Mouse (Mus musculus) adrenal gland, adult (tissue): ENCODE data around the gene Ncl.
"Not testable (repeated sequence)": the region's sequence is repeated elsewhere in the genome, so short reads cannot be mapped to it uniquely, and the experiment has no call there.

Source experiments
- DNase-seq, 2 experiments: peaks; one replicate each; pipeline ENCODE4 v3.0.0; 2022 to 2023; ENCODE audit warnings: low spot score in 1 of 2; ENCODE audit not compliant: inconsistent age in 2 of 2

Ncl gene

DNA sequence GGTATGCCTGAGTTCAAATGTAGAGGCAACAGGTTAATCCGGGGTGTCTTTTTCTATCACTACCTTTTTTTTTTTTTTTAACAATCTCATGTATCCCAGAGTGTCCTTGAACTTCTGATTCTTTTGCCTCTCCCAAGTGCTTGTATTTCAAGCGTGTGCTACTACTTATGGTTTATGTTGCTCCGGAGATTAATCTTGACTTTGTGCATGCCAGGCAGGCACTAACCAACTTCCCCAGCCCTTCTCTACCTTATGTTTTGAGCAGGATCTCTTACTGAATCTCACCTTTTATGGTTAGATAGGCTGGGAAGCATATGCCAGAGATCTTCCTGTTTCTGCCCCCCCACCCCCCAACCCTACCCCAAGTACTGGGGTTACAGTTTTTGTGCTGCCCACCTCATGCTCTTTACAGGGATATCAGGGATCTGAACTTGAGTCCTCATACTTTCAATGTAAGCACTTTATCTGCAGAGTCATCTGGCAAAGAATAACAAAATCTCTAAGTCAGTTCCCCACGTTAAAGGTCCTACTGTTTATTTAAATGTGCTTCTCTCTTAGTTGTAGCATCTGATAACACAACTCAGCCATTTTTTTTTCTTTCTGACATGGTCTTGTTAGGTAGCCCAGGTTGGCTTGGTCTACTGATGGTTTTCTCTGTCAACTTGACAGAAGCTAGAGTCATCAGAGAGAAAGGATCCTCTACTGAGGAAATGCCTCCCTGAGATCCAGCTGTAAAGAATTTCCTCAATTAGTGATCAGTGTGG, 2.8 kb upstream of the Ncl start:
- no peak for DNase-seq

DNA sequence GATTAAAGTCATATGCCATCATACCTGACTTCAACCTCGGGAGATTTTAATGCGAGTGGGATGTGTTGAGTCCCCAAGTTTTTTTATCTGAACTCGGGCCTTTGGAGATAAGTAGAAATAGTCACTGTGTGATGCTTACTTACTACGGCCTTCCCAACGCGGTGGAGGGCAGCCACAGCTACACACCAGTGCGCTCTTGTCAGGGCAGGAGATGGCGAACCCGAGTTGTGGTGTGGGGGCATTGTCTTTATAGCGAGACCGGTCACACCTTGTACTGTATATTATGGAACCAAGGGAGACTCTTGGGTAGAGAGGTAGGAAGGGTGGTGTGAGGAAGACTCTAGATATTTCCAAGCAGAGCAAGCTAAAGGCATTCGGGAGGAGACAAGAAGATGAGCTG, 1.2 kb upstream of the Ncl start:
- DNase-seq, result peak in 1 of 2 experiments; percentile 23

DNA sequence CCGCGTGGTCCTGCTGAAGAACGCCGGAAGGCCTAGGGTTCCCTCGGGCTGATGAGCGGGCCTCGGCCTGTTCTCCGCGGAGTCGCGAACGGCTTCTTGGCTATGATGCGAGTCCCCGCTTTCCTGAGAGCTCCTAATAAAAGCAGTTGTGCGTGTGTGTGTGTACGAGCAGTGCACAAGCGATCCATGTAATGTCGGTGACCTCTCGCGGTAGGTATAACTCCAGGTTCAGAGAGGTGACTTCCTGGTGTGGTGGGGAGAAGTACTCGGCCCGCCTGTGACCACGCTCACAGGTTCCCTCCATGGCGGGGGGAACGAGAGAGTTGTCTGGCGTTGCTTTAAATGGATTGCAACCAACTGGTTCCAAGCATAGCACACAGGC, 589 bp upstream of the Ncl start:
- no peak for DNase-seq

DNA sequence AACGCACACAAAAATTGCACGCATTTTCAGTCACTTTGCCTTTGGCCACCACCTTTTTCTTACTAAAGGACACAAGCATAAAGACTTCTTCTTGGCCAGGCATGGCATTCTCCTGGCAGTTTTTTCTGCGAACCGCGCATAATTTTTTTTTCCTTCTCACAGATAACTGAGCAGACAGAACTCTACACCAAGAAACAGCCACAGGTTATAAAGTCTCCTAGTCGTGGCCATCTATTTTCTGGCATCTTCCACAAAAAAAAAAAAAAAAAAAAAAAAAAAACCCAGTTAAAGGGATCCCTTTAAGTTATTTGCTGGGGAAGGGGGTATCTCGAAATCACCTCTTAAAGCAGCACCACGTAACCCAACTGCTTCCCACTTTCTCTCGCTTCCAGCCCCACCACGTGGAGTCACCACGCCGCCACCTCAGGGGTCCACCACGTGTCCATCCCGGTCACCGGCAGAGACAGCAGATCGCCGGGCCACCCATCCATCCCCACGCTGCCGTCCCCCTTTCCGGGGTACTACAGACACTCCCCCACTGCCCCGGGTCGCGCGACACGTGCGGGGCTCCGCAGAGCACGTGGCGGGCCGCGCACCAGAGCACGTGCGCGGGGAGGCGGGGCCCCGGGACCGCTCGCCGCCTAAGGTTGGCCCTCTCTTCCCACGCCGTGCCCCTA, 833 bp downstream of the Ncl start:
- DNase-seq, result no peak

DNA sequence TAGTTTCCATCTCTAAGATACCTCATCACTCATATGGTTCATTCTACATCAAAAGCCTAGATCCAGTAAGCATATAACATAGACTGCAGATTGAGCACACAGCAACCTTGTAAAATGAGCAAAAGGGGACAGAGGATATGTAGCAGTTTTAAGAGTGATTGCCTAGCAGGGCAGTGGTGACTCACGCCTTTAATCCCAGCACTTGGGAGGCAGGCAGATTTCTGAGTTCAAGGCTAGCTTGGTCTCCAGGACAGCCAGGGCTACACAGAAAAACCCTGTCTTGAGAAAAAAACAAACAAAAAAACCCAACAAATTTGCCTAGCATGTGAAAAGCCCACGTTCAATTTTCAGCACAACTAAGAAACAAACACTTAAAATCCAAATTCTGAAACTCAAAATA, 5.0 kb downstream of the Ncl start:
- peak; percentile 37 to 73 for DNase-seq

DNA sequence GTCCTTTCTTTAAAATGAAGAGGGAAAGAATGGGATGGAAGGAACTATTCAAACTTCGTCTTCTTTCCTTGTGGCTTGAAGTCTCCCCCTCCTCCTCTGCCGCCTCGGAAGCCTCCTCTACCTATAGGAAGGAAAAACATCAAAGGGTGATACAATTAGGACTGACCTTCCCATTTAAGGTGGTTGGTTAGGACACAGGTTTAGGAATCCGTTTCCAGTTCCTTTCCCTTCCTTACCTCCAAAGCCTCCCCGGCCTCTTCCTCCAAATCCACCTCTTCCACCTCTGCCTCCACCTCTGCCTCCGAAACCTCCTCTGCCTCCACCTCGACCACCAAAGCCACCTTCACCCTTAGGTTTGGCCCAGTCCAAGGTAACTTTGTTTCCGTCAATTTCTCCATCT, 8.6 kb downstream of the Ncl start:
- DNase-seq, result no peak

DNA sequence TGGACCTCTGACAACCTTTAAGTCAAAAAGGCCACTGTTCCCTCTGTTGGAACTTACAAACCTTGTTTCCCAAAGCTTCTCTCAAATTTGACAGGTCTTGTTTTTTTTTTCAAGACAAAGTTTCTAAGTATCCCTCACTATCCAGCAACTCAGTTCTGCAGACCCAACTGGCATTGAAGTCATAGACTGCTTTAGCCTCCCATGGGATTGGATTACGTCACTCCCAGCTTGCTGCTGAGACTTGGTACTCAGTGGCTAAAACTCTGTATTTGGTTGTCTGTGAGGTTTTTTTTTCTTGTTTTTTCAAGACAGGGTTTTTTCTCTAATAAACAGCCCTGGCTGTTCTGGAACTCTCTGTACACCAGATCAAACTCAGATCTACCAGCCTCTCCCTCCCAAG, 9.5 kb downstream of the Ncl start:
- peak in 1 of 2 experiments; percentile 29 for DNase-seq

DNA sequence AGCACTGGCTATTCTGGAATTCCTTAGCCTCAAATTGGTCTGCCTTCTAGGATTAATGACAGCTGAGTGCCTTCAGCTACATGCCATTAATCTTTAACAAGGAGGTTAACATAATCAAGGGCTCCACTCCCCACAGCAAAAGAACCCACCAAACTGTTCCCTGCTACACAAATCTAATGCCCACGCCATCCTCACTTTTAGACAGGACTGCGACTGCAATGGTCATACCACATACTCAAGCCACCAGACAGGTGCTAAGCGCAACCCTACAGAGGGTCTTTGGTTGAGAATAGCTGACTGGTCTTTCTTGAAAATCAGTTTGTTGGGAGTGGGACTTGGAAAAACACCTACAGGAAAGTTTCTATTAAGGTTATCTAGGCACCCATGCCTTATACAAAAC, 10.0 kb downstream of the Ncl start:
- DNase-seq, result no peak

DNA sequence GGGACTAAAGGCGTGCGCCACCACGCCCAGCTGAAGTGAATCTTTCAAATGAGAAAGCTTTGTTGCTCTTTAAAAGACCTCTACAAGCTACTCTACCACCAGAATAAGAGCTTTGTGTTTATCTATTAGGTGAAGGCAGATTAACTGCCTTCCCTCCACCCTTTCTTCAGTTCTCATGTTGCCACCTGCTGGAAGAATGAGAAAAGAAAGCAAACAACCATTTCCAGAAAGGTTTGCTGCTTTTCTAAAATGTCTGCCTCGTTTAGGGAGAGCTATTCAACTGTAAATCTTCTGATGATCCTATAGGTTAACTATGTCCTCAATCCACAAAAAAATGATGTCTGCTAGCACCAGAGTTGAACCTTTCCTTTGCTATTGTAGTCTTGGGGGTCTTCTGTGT, 10.4 kb downstream of the Ncl start:
- DNase-seq, result no peak

DNA sequence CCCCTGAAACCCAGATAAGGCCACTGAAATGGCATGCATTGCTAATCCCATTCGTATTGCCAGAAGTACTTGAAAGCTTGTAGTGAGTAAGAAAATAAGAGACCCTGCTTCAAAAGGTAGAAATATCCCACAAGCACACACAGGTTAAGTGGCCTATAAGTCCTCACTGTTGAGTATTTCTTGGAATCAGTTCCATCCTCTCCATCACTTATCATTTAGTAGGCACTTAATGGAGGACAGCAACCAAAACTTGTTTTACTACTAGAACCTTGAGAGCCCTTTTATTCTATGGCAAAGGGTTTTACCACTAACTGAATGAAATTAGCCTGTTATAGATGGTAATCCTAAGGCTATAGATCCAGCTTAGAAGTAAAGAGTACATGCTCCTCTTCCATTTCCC, 11.1 kb downstream of the Ncl start:
- DNase-seq, result no peak

DNA sequence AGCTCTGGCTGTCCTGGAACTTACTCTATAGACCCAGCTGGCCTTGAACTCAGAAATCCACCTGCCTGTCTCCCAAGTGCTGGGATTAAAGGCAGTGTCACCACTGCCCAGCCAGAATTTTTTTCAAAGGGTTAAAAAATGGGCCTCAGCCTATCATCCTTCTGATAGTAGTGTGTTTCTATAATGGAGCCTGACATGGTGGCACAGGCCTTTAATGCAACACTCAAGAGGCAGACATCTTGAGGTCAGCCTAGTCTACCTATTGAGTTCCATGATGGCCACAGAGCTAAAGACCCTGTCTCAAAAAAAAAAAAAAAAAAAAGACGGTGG, 11.5 kb downstream of the Ncl start:
- DNase-seq, result no peak

DNA sequence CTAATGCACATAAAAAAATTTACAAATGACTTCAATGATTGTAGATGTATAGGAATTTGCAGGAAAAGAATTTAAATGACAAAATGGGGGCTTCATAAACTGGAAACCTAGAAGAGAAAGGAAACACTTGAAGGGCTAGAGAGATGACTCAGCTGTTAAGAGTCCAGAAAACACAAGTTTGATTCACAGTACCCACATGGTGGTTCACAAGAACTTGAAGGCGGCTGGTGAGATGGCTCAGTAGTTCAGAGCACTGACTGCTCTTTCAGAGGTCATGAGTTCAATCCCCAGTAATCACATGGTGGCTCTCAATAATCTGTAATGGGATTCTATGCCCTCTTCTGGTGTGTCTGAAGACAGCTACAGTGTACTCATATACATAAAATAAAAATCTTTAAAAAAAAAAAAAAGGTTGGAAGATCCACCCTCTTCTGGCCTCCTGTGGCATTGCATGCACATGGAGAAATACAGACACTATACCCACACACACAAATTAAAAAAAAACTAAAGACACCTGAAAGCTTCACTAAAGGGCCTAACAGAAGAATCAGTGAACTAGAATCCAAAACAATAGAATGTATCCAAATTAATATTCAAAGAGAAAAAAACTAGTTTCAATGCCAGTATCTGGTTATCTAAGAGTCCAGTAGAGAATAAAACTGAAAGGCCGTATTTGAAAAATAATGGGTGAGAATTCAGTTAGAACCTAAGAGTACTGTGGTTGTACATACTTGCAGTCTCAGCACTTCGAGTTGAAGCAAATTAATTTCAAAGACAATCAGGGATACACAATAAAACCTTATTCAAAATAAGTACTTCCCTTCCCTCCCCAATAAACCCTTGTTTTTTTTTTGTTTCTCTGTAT, 12.1 kb downstream of the Ncl start:
- DNase-seq, result no peak

DNA sequence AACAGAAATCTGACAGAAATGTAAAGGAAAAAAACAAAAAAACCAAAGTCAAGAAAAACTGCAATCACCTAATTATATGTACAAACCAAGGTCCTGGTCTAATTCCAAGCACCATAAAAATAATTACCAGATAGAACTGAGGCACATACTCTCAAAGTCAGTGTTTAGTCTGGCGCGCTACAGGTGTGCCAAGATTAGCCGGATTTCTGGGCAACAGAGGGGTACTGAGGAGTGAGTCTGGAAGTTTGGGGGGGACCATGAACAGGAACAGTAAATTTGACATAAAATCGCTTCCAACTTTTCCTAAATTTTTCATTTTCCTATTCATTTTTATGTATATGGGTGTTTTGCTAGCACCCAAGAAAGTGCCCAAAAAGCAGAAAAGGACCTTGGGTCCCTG, 13.2 kb downstream of the Ncl start:
- DNase-seq, result no peak

DNA sequence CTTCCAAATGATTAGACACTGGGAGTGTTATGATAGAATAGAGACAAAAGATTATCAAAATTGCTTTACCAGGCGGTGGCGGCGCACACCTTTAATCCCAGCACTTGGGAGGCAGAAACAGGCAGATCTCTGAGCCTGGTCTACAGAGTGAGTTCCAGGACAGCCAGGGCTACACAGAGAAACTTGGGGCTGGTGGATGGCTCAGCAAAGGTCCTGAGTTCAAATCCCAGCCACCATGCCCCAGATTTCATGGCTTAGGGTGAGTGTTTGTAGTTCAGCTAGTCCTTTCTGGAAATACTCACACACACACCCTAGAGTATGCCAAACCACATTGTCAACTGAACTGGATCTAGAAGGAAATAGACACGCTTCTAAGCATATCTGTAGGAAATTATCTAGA, 14.1 kb downstream of the Ncl start:
- no peak for DNase-seq

DNA sequence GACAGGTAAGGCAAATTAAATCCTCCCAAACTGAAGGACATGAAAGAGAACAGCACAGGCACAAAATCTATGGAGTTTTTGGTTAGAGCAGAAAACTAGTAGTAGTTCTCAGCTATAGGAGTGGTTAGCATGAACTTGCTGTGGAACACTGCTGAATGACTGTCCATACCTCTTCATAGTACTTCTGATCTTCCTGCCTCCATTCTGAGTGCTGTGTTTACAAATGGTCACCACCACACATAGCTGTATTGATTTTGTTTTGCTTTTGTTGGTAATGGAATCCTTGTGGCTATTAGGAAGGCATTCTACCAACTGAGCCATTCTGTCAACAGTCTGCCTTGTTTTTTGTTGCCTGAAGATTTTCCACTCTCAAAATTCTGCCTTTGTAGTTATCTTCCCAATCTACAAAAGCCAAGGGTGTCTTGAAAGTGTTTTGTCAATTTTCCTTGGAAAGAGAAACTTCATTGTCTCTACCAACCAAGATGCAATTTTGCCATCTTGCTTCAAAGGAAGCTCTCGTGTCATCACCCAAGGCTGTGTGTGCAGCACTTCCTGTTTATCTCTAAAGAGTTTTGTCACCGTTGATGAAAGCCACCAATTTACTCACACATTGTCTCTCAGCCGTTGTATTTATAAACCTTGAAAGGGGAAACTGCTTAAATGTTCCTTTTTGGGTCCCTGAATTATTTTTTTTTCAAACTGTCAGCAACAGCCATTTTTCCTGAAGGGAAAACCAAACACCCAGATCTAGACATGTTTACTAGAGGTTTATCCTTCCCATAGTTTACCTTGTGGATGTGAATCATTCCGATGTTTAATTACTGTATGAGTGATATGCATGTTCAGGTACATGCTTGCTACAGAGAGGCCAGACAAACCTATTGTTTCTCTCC, 15.0 kb downstream of the Ncl start:
- no peak for DNase-seq

DNA sequence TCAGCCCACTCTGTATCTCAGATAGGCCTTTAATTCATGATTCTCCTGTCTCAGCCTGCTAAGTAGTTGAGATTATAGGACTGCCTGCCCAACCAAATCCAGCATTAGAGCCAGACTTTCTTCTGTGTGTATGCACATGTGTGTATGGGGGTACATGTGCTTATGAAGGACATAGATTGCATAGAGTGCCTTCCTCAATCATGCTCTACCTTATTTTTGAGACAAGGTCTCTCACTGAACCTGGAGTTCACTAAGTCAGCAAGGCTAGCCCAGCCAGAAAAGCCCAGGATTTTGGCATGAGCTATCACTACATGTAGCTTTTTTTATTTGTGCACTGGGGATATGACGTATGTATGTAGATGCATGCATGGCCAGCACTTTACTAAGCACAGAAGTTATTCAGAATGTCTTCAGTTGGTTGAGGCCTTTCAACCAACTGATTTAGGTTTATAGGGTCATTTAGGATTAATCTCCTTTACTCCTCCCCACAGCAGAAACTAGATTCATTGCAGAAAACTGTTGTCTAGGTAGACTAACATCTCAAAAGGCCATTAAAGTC, 16.0 kb downstream of the Ncl start:
- DNase-seq, result no peak

DNA sequence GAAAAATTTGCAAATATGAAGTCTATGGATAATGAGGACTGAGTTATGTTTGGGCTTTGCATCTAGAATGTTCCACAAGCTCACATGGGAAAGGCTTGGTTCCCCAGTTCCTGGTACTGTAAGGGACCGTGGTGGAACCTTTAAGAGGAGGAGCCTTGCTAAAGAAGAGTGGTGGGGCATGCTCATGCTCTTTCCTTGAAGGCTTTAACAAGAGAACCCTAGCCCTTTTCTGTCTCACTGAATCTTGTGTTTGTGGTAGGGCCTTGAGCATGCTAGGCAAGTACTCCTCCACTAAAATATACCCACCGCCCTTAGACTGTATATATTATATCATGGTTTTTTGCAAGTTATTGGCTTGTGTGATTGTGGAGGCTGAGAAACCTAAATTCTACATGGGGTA, 16.8 kb downstream of the Ncl start:
- no peak for DNase-seq

DNA sequence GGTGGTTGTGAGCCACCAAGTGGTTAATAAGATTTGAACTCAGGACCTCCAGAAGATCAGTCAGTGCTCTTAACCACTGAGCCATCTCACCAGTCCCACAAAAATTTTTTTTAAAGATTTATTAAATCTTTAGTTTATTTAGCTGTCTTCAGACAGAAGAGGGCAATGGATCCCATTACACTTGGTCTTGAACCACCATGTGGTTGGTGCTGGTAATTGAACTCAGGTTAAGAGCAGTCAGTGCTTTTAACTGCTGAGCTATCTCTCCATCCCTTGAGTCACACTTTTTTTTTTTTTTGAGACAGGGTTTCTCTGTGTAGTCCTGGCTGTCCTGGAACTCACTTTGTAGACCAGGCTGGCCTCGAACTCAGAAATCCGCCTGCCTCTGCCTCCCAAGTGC, 18.1 kb downstream of the Ncl start:
- not testable (repeated sequence) for DNase-seq

DNA sequence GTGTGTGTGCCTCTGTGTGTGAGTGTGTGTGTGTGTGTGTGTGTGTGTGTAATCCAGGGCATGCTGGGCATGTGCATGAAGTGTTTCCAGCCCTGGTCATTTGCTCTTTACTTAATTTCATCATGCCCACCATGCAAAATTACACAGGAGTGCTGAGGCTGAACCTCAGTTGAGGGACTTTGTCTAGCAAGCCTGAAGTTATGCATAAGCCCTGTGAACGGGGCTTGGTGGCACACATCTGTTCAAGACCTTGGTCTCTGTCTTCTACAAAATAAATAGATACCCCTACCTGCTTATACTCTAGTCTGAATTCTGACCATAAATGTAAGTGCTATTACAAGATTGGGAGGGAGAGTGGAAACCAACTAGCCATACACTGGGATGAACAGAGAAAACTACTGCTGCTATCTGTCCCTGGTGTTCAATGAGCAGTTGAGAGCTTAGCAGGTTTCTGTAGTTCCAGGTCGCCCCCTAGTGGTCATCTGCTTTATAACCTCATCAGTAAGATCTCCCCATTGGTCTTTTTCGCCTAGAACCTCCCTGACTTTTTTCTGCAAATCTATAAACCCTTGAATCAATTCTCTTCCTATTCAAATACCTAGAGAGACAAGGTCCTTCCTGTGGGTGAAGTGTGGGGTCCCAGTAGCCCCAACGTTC, 19.9 kb downstream of the Ncl start:
- DNase-seq, result peak; percentile 74 to 95

DNA sequence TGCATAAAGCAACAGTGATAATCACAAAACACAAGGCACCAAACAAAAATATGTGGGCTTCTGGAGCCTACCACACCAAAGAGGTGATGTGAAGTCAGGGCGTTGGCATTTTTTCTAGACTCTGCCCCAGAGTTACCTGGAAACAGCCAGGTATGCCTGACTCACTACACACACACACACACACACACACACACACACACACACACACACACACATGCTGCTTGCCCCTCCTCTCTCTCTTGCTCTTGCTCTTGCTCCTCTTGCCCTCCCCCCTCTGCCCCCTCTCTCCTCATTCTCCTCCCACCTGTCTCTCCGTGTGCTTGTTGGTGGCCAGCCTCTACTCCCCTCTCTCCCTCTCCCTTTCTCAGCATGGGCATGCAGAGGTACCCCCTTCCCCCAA, 22.9 kb downstream of the Ncl start:
- no peak for DNase-seq
